Mouse (Mus musculus) right cerebral cortex, postnatal 25 days (tissue): ENCODE results near the gene Ttc30a1.

Experiments
- DNase-seq: peaks from one replicate; pipeline ENCODE4 v3.0.0; 2022

Gene Ttc30a1

GRCm38 (mm10) chr2:75981440-75982081 is at the start of gene Ttc30a1:
TSS of gene Ttc30a1 (minus strand) at chr2:75981967.
- peak; percentile 85 for DNase-seq

GRCm38 (mm10) chr2:76030080-76030479 is 48.3 kb upstream of the Ttc30a1 start:
- DNase-seq = peak; percentile 80

- DNase-seq = peak; percentile 20
Measured at GRCm38 (mm10) chr2:76029081-76029901, 47.5 kb upstream of the Ttc30a1 start.

- DNase-seq = no peak
Measured at GRCm38 (mm10) chr2:76016890-76017289, 35.1 kb upstream of the Ttc30a1 start.

GRCm38 (mm10) chr2:76016136-76016535 is 34.4 kb upstream of the Ttc30a1 start:
- no peak for DNase-seq

- DNase-seq = no peak
Measured at GRCm38 (mm10) chr2:76015460-76015859, 33.7 kb upstream of the Ttc30a1 start.

GRCm38 (mm10) chr2:76014659-76015058 is 32.9 kb upstream of the Ttc30a1 start:
- DNase-seq = no peak

GRCm38 (mm10) chr2:76006194-76006593 is 24.4 kb upstream of the Ttc30a1 start:
- DNase-seq = no peak

- no peak for DNase-seq
Measured at GRCm38 (mm10) chr2:76002899-76003298, 21.1 kb upstream of the Ttc30a1 start.

GRCm38 (mm10) chr2:76001392-76001791 is 19.6 kb upstream of the Ttc30a1 start:
- DNase-seq = peak; percentile 32

- DNase-seq = no peak
Measured at GRCm38 (mm10) chr2:75999636-76000035, 17.9 kb upstream of the Ttc30a1 start.

- DNase-seq = no peak
Measured at GRCm38 (mm10) chr2:75998692-75999091, 16.9 kb upstream of the Ttc30a1 start.

GRCm38 (mm10) chr2:75997726-75998125 is 16.0 kb upstream of the Ttc30a1 start:
- no peak for DNase-seq

GRCm38 (mm10) chr2:75994841-75995240 is 13.1 kb upstream of the Ttc30a1 start:
- DNase-seq = no peak

- no peak for DNase-seq
Measured at GRCm38 (mm10) chr2:75991581-75992205, 9.9 kb upstream of the Ttc30a1 start.

GRCm38 (mm10) chr2:75990885-75991539 is 9.2 kb upstream of the Ttc30a1 start:
- DNase-seq = peak; percentile 43

- DNase-seq = no peak
Measured at GRCm38 (mm10) chr2:75989694-75990093, 7.9 kb upstream of the Ttc30a1 start.

- no peak for DNase-seq
Measured at GRCm38 (mm10) chr2:75988779-75989363, 7.1 kb upstream of the Ttc30a1 start.

GRCm38 (mm10) chr2:75988378-75988777 is 6.6 kb upstream of the Ttc30a1 start:
- DNase-seq = no peak

- DNase-seq = no peak
Measured at GRCm38 (mm10) chr2:75987739-75988138, 6.0 kb upstream of the Ttc30a1 start.

- peak; percentile 67 for DNase-seq
Measured at GRCm38 (mm10) chr2:75985124-75985523, 3.4 kb upstream of the Ttc30a1 start.

- DNase-seq = no peak
Measured at GRCm38 (mm10) chr2:75983847-75984246, 2.1 kb upstream of the Ttc30a1 start.

GRCm38 (mm10) chr2:75983091-75983490 is 1.3 kb upstream of the Ttc30a1 start:
- DNase-seq = no peak
